Mouse (Mus musculus): Measurements from ENCODE around the gene Zrsr1. TPM values are rescaled to one million over a fixed set of nuclear protein-coding genes. Genes with fewer than 3 reads are reported as not detected.

Gene Zrsr1
- polyA plus RNA-seq, 1 experiment from 2014 or later = 2.2 TPM

GRCm38 (mm10) chr11:22995461-22995860 is 23.7 kb downstream of the Zrsr1 start:
- Histone ChIP-seq H3K27ac (ENCODE audit: low read length) (no peak overlapping the region), H3K4me1 (ENCODE audit: control insufficient read depth, insufficient read depth, low read length) (peaks cover 5% of the 10 kb centered on the region), H3K4me2 (ENCODE audit: low read depth, low read length) (no peak overlapping the region), H3K9ac (ENCODE audit: low read depth, low read length) (no peak overlapping the region), H3K4me3 (ENCODE audit: low read length) (no peak overlapping the region), H3K9me3 (ENCODE audit: control insufficient read depth, low read length) (no peaks in the 10 kb centered on the region), H3K27me3 (replicated peaks; ENCODE audit: control insufficient read depth, insufficient read depth, low read length) (no peaks in the 10 kb centered on the region), H3K36me3 (ENCODE audit: control insufficient read depth, insufficient read depth, low read length) (peaks cover 21% of the 10 kb centered on the region; the same call in 1 of the 2 replicates)
- 96% methylated on average over 4 of the region's 4 CpGs for WGBS
- ATAC-seq = no peak

GRCm38 (mm10) chr11:22998308-22998707 is 26.5 kb downstream of the Zrsr1 start:
- H3K4me3 ChIP-seq (ENCODE audit: low read length) = no peak overlapping the region
- 76% methylated on average over 1 of the region's 1 CpGs for WGBS
- H3K4me2 ChIP-seq (ENCODE audit: low read depth, low read length) = no peak overlapping the region
- peaks cover 29% of the 10 kb centered on the region for H3K36me3 ChIP-seq (ENCODE audit: control insufficient read depth, insufficient read depth, low read length)
- no peak overlapping the region for H3K9ac ChIP-seq (ENCODE audit: low read depth, low read length)
- no peaks in the 10 kb centered on the region for H3K4me1 ChIP-seq (ENCODE audit: control insufficient read depth, insufficient read depth, low read length)
- H3K9me3 ChIP-seq (ENCODE audit: control insufficient read depth, low read length) = no peaks in the 10 kb centered on the region
- no peak for ATAC-seq
- H3K27ac ChIP-seq (ENCODE audit: low read length) = no peak overlapping the region
- H3K27me3 ChIP-seq (replicated peaks; ENCODE audit: control insufficient read depth, insufficient read depth, low read length) = no peaks in the 10 kb centered on the region

- H3K36me3 ChIP-seq (ENCODE audit: control insufficient read depth, insufficient read depth, low read length) = peaks cover 13% of the 10 kb centered on the region
- H3K4me2 ChIP-seq (ENCODE audit: low read depth, low read length) = no peak overlapping the region
- H3K4me3 ChIP-seq (ENCODE audit: low read length) = no peak overlapping the region
- peaks cover 5% of the 10 kb centered on the region; the same call in 1 of the 2 replicates for H3K4me1 ChIP-seq (ENCODE audit: control insufficient read depth, insufficient read depth, low read length)
- no peak overlapping the region for H3K9ac ChIP-seq (ENCODE audit: low read depth, low read length)
- no peaks in the 10 kb centered on the region for H3K9me3 ChIP-seq (ENCODE audit: control insufficient read depth, low read length)
- WGBS = 86% methylated on average over 1 of the region's 1 CpGs
- no peak overlapping the region for H3K27ac ChIP-seq (ENCODE audit: low read length)
- ATAC-seq = no peak
- H3K27me3 ChIP-seq (replicated peaks; ENCODE audit: control insufficient read depth, insufficient read depth, low read length) = no peaks in the 10 kb centered on the region
Measured at GRCm38 (mm10) chr11:23005276-23005675, 33.5 kb downstream of the Zrsr1 start.

- WGBS = 5% methylated on average over 6 of the region's 6 CpGs
- peak; percentile 37; the same call in 1 of the 2 replicates for ATAC-seq
- peak overlapping the region; percentile 86 for H3K4me2 ChIP-seq (ENCODE audit: low read depth, low read length)
- peak overlapping the region; percentile 68 for H3K4me3 ChIP-seq (ENCODE audit: low read length)
- H3K27me3 ChIP-seq (replicated peaks; ENCODE audit: control insufficient read depth, insufficient read depth, low read length) = no peaks in the 10 kb centered on the region
- no peaks in the 10 kb centered on the region for H3K9me3 ChIP-seq (ENCODE audit: control insufficient read depth, low read length)
- peak overlapping the region; percentile 26 for H3K27ac ChIP-seq (ENCODE audit: low read length)
- peaks cover 5% of the 10 kb centered on the region; the same call in 1 of the 2 replicates for H3K4me1 ChIP-seq (ENCODE audit: control insufficient read depth, insufficient read depth, low read length)
- H3K36me3 ChIP-seq (ENCODE audit: control insufficient read depth, insufficient read depth, low read length) = peaks cover 9% of the 10 kb centered on the region
- peak overlapping the region; percentile 57 for H3K9ac ChIP-seq (ENCODE audit: low read depth, low read length)
Measured at GRCm38 (mm10) chr11:23007166-23007480, 35.3 kb downstream of the Zrsr1 start.

GRCm38 (mm10) chr11:23007481-23008180 is 35.8 kb downstream of the Zrsr1 start, which contains the start of gene Fam161a:
TSS of gene Fam161a (plus strand) at chr11:23007531.
- peak within 1 kb of the TSS; percentile 79 for H3K9ac ChIP-seq (ENCODE audit: low read depth, low read length)
- peaks cover 5% of the 10 kb centered on the region; the same call in 1 of the 2 replicates for H3K4me1 ChIP-seq (ENCODE audit: control insufficient read depth, insufficient read depth, low read length)
- ATAC-seq = peak; percentile 93
- peaks cover 7% of the 10 kb centered on the region for H3K36me3 ChIP-seq (ENCODE audit: control insufficient read depth, insufficient read depth, low read length)
- H3K4me3 ChIP-seq (ENCODE audit: low read length) = peak within 1 kb of the TSS; percentile 68
- no peaks in the 10 kb centered on the region for H3K27me3 ChIP-seq (replicated peaks; ENCODE audit: control insufficient read depth, insufficient read depth, low read length)
- H3K9me3 ChIP-seq (ENCODE audit: control insufficient read depth, low read length) = no peaks in the 10 kb centered on the region
- peak within 1 kb of the TSS; percentile 86 for H3K4me2 ChIP-seq (ENCODE audit: low read depth, low read length)
- H3K27ac ChIP-seq (ENCODE audit: low read length) = peak within 1 kb of the TSS; percentile 86
- WGBS = under 1% methylated on average over 22 of the region's 22 CpGs

GRCm38 (mm10) chr11:23008181-23008823 is 36.5 kb downstream of the Zrsr1 start:
- peak; percentile 97 for ATAC-seq
- peak overlapping the region; percentile 86 for H3K4me2 ChIP-seq (ENCODE audit: low read depth, low read length)
- no peaks in the 10 kb centered on the region for H3K27me3 ChIP-seq (replicated peaks; ENCODE audit: control insufficient read depth, insufficient read depth, low read length)
- H3K9me3 ChIP-seq (ENCODE audit: control insufficient read depth, low read length) = no peaks in the 10 kb centered on the region
- under 1% methylated on average over 40 of the region's 40 CpGs for WGBS
- peak overlapping the region; percentile 79 for H3K9ac ChIP-seq (ENCODE audit: low read depth, low read length)
- H3K36me3 ChIP-seq (ENCODE audit: control insufficient read depth, insufficient read depth, low read length) = peaks cover 6% of the 10 kb centered on the region; the same call in 1 of the 2 replicates
- peak overlapping the region; percentile 68 for H3K4me3 ChIP-seq (ENCODE audit: low read length)
- peaks cover 5% of the 10 kb centered on the region; the same call in 1 of the 2 replicates for H3K4me1 ChIP-seq (ENCODE audit: control insufficient read depth, insufficient read depth, low read length)
- peak overlapping the region; percentile 86 for H3K27ac ChIP-seq (ENCODE audit: low read length)

GRCm38 (mm10) chr11:23008824-23009200 is 37.0 kb downstream of the Zrsr1 start:
- H3K4me3 ChIP-seq (ENCODE audit: low read length) = peak overlapping the region; percentile 68
- H3K36me3 ChIP-seq (ENCODE audit: control insufficient read depth, insufficient read depth, low read length) = peaks cover 3% of the 10 kb centered on the region; the same call in 1 of the 2 replicates
- peaks cover 5% of the 10 kb centered on the region; the same call in 1 of the 2 replicates for H3K4me1 ChIP-seq (ENCODE audit: control insufficient read depth, insufficient read depth, low read length)
- no peak overlapping the region for H3K27ac ChIP-seq (ENCODE audit: low read length)
- no peaks in the 10 kb centered on the region for H3K27me3 ChIP-seq (replicated peaks; ENCODE audit: control insufficient read depth, insufficient read depth, low read length)
- peak overlapping the region; percentile 86 for H3K4me2 ChIP-seq (ENCODE audit: low read depth, low read length)
- 29% methylated on average over 4 of the region's 4 CpGs for WGBS
- H3K9me3 ChIP-seq (ENCODE audit: control insufficient read depth, low read length) = no peaks in the 10 kb centered on the region
- no peak for ATAC-seq
- H3K9ac ChIP-seq (ENCODE audit: low read depth, low read length) = 0 out of 2 replicates have a peak overlapping the region, but pooled peaks have one; percentile 79

GRCm38 (mm10) chr11:23013096-23013495 is 41.3 kb downstream of the Zrsr1 start:
- H3K9ac ChIP-seq (ENCODE audit: low read depth, low read length) = no peak overlapping the region
- no peak overlapping the region for H3K27ac ChIP-seq (ENCODE audit: low read length)
- no peak overlapping the region for H3K4me3 ChIP-seq (ENCODE audit: low read length)
- no peak for ATAC-seq
- no peaks in the 10 kb centered on the region for H3K4me1 ChIP-seq (ENCODE audit: control insufficient read depth, insufficient read depth, low read length)
- 69% methylated on average over 1 of the region's 1 CpGs for whole genome bisulfite sequencing
- H3K4me2 ChIP-seq (ENCODE audit: low read depth, low read length) = no peak overlapping the region
- no peaks in the 10 kb centered on the region for H3K27me3 ChIP-seq (replicated peaks; ENCODE audit: control insufficient read depth, insufficient read depth, low read length)
- H3K36me3 ChIP-seq (ENCODE audit: control insufficient read depth, insufficient read depth, low read length) = no peaks in the 10 kb centered on the region
- H3K9me3 ChIP-seq (ENCODE audit: control insufficient read depth, low read length) = no peaks in the 10 kb centered on the region

- Histone ChIP-seq H3K27me3 (replicated peaks; ENCODE audit: control insufficient read depth, insufficient read depth, low read length) (no peaks in the 10 kb centered on the region), H3K27ac (ENCODE audit: low read length) (no peak overlapping the region), H3K4me3 (ENCODE audit: low read length) (no peak overlapping the region), H3K4me1 (ENCODE audit: control insufficient read depth, insufficient read depth, low read length) (no peaks in the 10 kb centered on the region), H3K36me3 (ENCODE audit: control insufficient read depth, insufficient read depth, low read length) (no peaks in the 10 kb centered on the region), H3K9ac (ENCODE audit: low read depth, low read length) (no peak overlapping the region), H3K9me3 (ENCODE audit: control insufficient read depth, low read length) (no peaks in the 10 kb centered on the region), H3K4me2 (ENCODE audit: low read depth, low read length) (no peak overlapping the region)
- ATAC-seq = no peak
- WGBS = 88% methylated on average over 4 of the region's 4 CpGs
Measured at GRCm38 (mm10) chr11:23013580-23014294, 41.9 kb downstream of the Zrsr1 start.

Measured in intestine, embryonic 16.5 days (tissue).